Mouse (Mus musculus) lung, embryonic 15.5 days (tissue): ENCODE data around the gene Herc1. TPM values are rescaled to one million over a fixed set of nuclear protein-coding genes. Genes with fewer than 3 reads are reported as not detected.

Source experiments
- ATAC-seq: fragments of 200-750 bp; cut with Nextera tagmentation; 2 replicates; pipeline ENCODE4 v1.8.0; 2017; ENCODE audit warnings: moderate number of reproducible peaks, borderline replicate concordance; ENCODE audit not compliant: low FRiP score, low TSS enrichment; ENCODE audit errors: extremely low read depth
- H3K27ac ChIP-seq: fragments of 300-500 bp; sonication (generic); 2 replicates; pipeline ENCODE4 v1.5.1; 2015; ENCODE audit warnings: moderate library complexity, mild to moderate bottlenecking, inconsistent platforms
- H3K27me3 ChIP-seq: fragments of 300-500 bp; sonication (generic); 2 replicates; pipeline ENCODE4 v1.6.1; 2015; ENCODE audit warnings: inconsistent platforms
- H3K36me3 ChIP-seq: fragments of 300-500 bp; sonication (generic); 2 replicates; pipeline ENCODE4 v1.6.1; 2015; ENCODE audit warnings: inconsistent platforms
- H3K4me1 ChIP-seq: fragments of 300-500 bp; sonication (generic); 2 replicates; pipeline ENCODE4 v1.6.1; 2015; ENCODE audit warnings: inconsistent platforms
- H3K4me2 ChIP-seq: fragments of 300-500 bp; sonication (generic); 2 replicates; pipeline ENCODE4 v1.6.1; 2015; ENCODE audit warnings: inconsistent platforms, mild to moderate bottlenecking, moderate library complexity
- H3K4me3 ChIP-seq: fragments of 300-500 bp; sonication (generic); 2 replicates; pipeline ENCODE4 v1.5.1; 2015; ENCODE audit warnings: mild to moderate bottlenecking, inconsistent platforms
- H3K9ac ChIP-seq: fragments of 300-500 bp; sonication (generic); 2 replicates; pipeline ENCODE4 v1.6.1; 2015; ENCODE audit warnings: inconsistent platforms
- H3K9me3 ChIP-seq: fragments of 300-500 bp; sonication (generic); 2 replicates; pipeline ENCODE4 v1.6.1; 2016; ENCODE audit warnings: inconsistent platforms
- WGBS: fragments of 180-500 bp; shearing (Covaris S2); methylation state at CpG from one replicate; pipeline ENCODE4 v1.1.7; 2015; 5-methylcytosine and 5-hydroxymethylcytosine counted together
- polyA plus RNA-seq: library from polyadenylated mRNA; unstranded; fragments of >200 nt; fragmentation: Nextera tagmentation; extraction: Ambion mirVana; gene quantifications from 2 replicates; pipeline ENCODE4 v1.2.1, GENCODE M21; 2015

The Herc1 gene
- polyA plus RNA-seq, 1 experiment from 2014 or later = 18.9 TPM

- Histone ChIP-seq H3K4me1 (no peaks in the 10 kb centered on the region), H3K4me2 (no peak overlapping the region), H3K9ac (no peak overlapping the region), H3K9me3 (no peaks in the 10 kb centered on the region), H3K27me3 (no peaks in the 10 kb centered on the region), H3K27ac (no peak overlapping the region), H3K36me3 (peaks cover 22% of the 10 kb centered on the region; the same call in 1 of the 2 replicates), H3K4me3 (no peak overlapping the region)
- 91% methylated on average over 8 of the region's 8 CpGs for WGBS
- no peak for ATAC-seq
These were observed 89.8 kb downstream of the Herc1 start for GRCm38 (mm10) chr9:66440007-66440406.

- no peak overlapping the region for H3K4me2 ChIP-seq
- H3K27ac ChIP-seq = no peak overlapping the region
- whole genome bisulfite sequencing = 63% methylated on average over 5 of the region's 5 CpGs
- H3K9me3 ChIP-seq = no peaks in the 10 kb centered on the region
- H3K4me1 ChIP-seq = no peaks in the 10 kb centered on the region
- no peak overlapping the region for H3K4me3 ChIP-seq
- peaks cover 28% of the 10 kb centered on the region for H3K36me3 ChIP-seq
- no peak overlapping the region for H3K9ac ChIP-seq
- H3K27me3 ChIP-seq = no peaks in the 10 kb centered on the region
- ATAC-seq = no peak
These were observed 98.0 kb downstream of the Herc1 start for GRCm38 (mm10) chr9:66448253-66448652.

- H3K27ac ChIP-seq = no peak overlapping the region
- peaks cover 30% of the 10 kb centered on the region for H3K36me3 ChIP-seq
- no peak overlapping the region for H3K9ac ChIP-seq
- H3K4me3 ChIP-seq = no peak overlapping the region
- no peak for ATAC-seq
- H3K27me3 ChIP-seq = no peaks in the 10 kb centered on the region
- no peaks in the 10 kb centered on the region for H3K4me1 ChIP-seq
- H3K4me2 ChIP-seq = no peak overlapping the region
- WGBS = 51% methylated on average over 4 of the region's 4 CpGs
- H3K9me3 ChIP-seq = no peaks in the 10 kb centered on the region
These were observed 114.8 kb downstream of the Herc1 start for GRCm38 (mm10) chr9:66465087-66465486.

GRCm38 (mm10) chr9:66477785-66478184 is 127.5 kb downstream of the Herc1 start:
- ATAC-seq = no peak
- Histone ChIP-seq H3K36me3 (peaks cover 27% of the 10 kb centered on the region; the same call in 1 of the 2 replicates), H3K4me1 (no peaks in the 10 kb centered on the region), H3K4me2 (no peak overlapping the region), H3K27me3 (no peaks in the 10 kb centered on the region), H3K4me3 (no peak overlapping the region), H3K9me3 (no peaks in the 10 kb centered on the region), H3K9ac (no peak overlapping the region), H3K27ac (no peak overlapping the region)
- 82% methylated on average over 2 of the region's 2 CpGs for WGBS

GRCm38 (mm10) chr9:66483429-66483828 is 133.2 kb downstream of the Herc1 start:
- no peaks in the 10 kb centered on the region for H3K4me1 ChIP-seq
- no peaks in the 10 kb centered on the region for H3K27me3 ChIP-seq
- H3K27ac ChIP-seq = no peak overlapping the region
- no peak overlapping the region for H3K4me2 ChIP-seq
- no peaks in the 10 kb centered on the region for H3K9me3 ChIP-seq
- peaks cover 44% of the 10 kb centered on the region for H3K36me3 ChIP-seq
- no peak overlapping the region for H3K4me3 ChIP-seq
- 89% methylated on average over 3 of the region's 3 CpGs for WGBS
- H3K9ac ChIP-seq = no peak overlapping the region
- no peak for ATAC-seq

- H3K27me3 ChIP-seq = no peaks in the 10 kb centered on the region
- H3K4me2 ChIP-seq = no peak overlapping the region
- H3K36me3 ChIP-seq = peaks cover 60% of the 10 kb centered on the region
- no peak for ATAC-seq
- no peak overlapping the region for H3K27ac ChIP-seq
- no peak overlapping the region for H3K9ac ChIP-seq
- no peak overlapping the region for H3K4me3 ChIP-seq
- H3K4me1 ChIP-seq = no peaks in the 10 kb centered on the region
- no peaks in the 10 kb centered on the region for H3K9me3 ChIP-seq
These were observed 138.5 kb downstream of the Herc1 start for GRCm38 (mm10) chr9:66488786-66489185.

- Histone ChIP-seq H3K9ac (no peak overlapping the region), H3K9me3 (no peaks in the 10 kb centered on the region), H3K36me3 (peaks cover 64% of the 10 kb centered on the region), H3K4me3 (no peak overlapping the region), H3K27me3 (no peaks in the 10 kb centered on the region), H3K4me2 (no peak overlapping the region), H3K27ac (no peak overlapping the region), H3K4me1 (no peaks in the 10 kb centered on the region)
- no peak for ATAC-seq
- 83% methylated on average over 1 of the region's 1 CpGs for WGBS
These were observed 142.1 kb downstream of the Herc1 start for GRCm38 (mm10) chr9:66492361-66492760.

- Histone ChIP-seq H3K27me3 (no peaks in the 10 kb centered on the region), H3K27ac (no peak overlapping the region), H3K4me1 (no peaks in the 10 kb centered on the region), H3K9me3 (no peaks in the 10 kb centered on the region), H3K36me3 (peaks cover 62% of the 10 kb centered on the region), H3K4me3 (no peak overlapping the region), H3K4me2 (no peak overlapping the region), H3K9ac (no peak overlapping the region)
- no peak for ATAC-seq
These were observed 143.7 kb downstream of the Herc1 start for GRCm38 (mm10) chr9:66493992-66494391.

- whole genome bisulfite sequencing = 67% methylated on average over 2 of the region's 2 CpGs
- H3K27ac ChIP-seq = no peak overlapping the region
- H3K9ac ChIP-seq = no peak overlapping the region
- H3K9me3 ChIP-seq = no peaks in the 10 kb centered on the region
- H3K4me1 ChIP-seq = no peaks in the 10 kb centered on the region
- H3K4me3 ChIP-seq = no peak overlapping the region
- ATAC-seq = no peak
- peaks cover 54% of the 10 kb centered on the region for H3K36me3 ChIP-seq
- no peaks in the 10 kb centered on the region for H3K27me3 ChIP-seq
- H3K4me2 ChIP-seq = no peak overlapping the region
These were observed 151.0 kb downstream of the Herc1 start for GRCm38 (mm10) chr9:66501248-66501647.

- Histone ChIP-seq H3K9me3 (no peaks in the 10 kb centered on the region), H3K4me1 (no peaks in the 10 kb centered on the region), H3K27ac (no peak overlapping the region), H3K4me3 (no peak overlapping the region), H3K9ac (no peak overlapping the region), H3K27me3 (no peaks in the 10 kb centered on the region), H3K36me3 (peaks cover 56% of the 10 kb centered on the region), H3K4me2 (no peak overlapping the region)
- WGBS = 87% methylated on average over 4 of the region's 4 CpGs
- no peak; the same call in 1 of the 2 replicates for ATAC-seq
These were observed 153.7 kb downstream of the Herc1 start for GRCm38 (mm10) chr9:66503879-66504411.

GRCm38 (mm10) chr9:66504518-66504917 is 154.3 kb downstream of the Herc1 start:
- Histone ChIP-seq H3K9ac (no peak overlapping the region), H3K4me3 (no peak overlapping the region), H3K4me1 (no peaks in the 10 kb centered on the region), H3K27ac (no peak overlapping the region), H3K9me3 (no peaks in the 10 kb centered on the region), H3K36me3 (peaks cover 59% of the 10 kb centered on the region), H3K4me2 (no peak overlapping the region), H3K27me3 (no peaks in the 10 kb centered on the region)
- no peak for ATAC-seq
- whole genome bisulfite sequencing = 92% methylated on average over 13 of the region's 13 CpGs

- no peak for ATAC-seq
- no peak overlapping the region for H3K27ac ChIP-seq
- peaks cover 56% of the 10 kb centered on the region for H3K36me3 ChIP-seq
- no peaks in the 10 kb centered on the region for H3K27me3 ChIP-seq
- H3K9me3 ChIP-seq = no peaks in the 10 kb centered on the region
- 77% methylated on average over 9 of the region's 9 CpGs for WGBS
- H3K4me2 ChIP-seq = no peak overlapping the region
- H3K4me3 ChIP-seq = no peak overlapping the region
- H3K4me1 ChIP-seq = peaks cover 2% of the 10 kb centered on the region; the same call in 1 of the 2 replicates
- no peak overlapping the region for H3K9ac ChIP-seq
These were observed 155.1 kb downstream of the Herc1 start for GRCm38 (mm10) chr9:66505141-66505917.
